Mouse (Mus musculus) sigmoid colon, adult 10 weeks (tissue): ENCODE measurements around the gene 4921517D22Rik. TPM values are rescaled to one million over a fixed set of nuclear protein-coding genes. Genes with fewer than 3 reads are reported as not detected.

Experiments
- polyA plus RNA-seq: library from polyadenylated mRNA; stranded (reverse); fragments of 350-450 nt; fragmentation: Illumina TruSeq; extraction: RNeasy Lipid Tissue Mini Kit (QIAGEN cat#74804); gene quantifications from one replicate; pipeline ENCODE4 v1.2.3, GENCODE M21; 2014; ENCODE audit warnings: low read depth, low replicate concordance

The 4921517D22Rik gene
- polyA plus RNA-seq: not detected

GRCm38 (mm10) chr13:59694008-59694407 lies at the start of gene 4921517D22Rik:
Gene 4921517D22Rik, minus strand, starts transcription at chr13:59694108.

GRCm38 (mm10) chr13:59731652-59732051 lies 37.7 kb upstream of the 4921517D22Rik start, which contains the start of gene Spata31d1d:
Gene Spata31d1d, minus strand, starts transcription at chr13:59731752.

GRCm38 (mm10) chr13:59711984-59712383 lies 18.1 kb upstream of the 4921517D22Rik start, which contains the start of gene Spata31d1b:
Gene Spata31d1b, plus strand, starts transcription at chr13:59712284.

GRCm38 (mm10) chr13:59710230-59710629 lies 16.3 kb upstream of the 4921517D22Rik start, which contains the start of gene Spata31d1a:
Gene Spata31d1a, minus strand, starts transcription at chr13:59710330.

GRCm38 (mm10) chr13:59675151-59676011 lies 18.5 kb downstream of the 4921517D22Rik start, which contains the start of gene Golm1:
Gene Golm1, minus strand, starts transcription at chr13:59675811.

Other genes with a start within 250 kb of the 4921517D22Rik start
- 20.2 TPM for gene Agtpbp1, start 108.9 kb downstream of the 4921517D22Rik start, polyA plus RNA-seq
- gene Naa35, start 108.8 kb downstream of the 4921517D22Rik start, polyA plus RNA-seq: 252 TPM
- 555 TPM for gene Golm1, start 18.3 kb downstream of the 4921517D22Rik start, polyA plus RNA-seq
- not detected for gene Spata31d1a, start 16.2 kb upstream of the 4921517D22Rik start, polyA plus RNA-seq
- not detected for gene Spata31d1b, start 18.2 kb upstream of the 4921517D22Rik start, polyA plus RNA-seq
- not detected for gene Spata31d1d, start 37.6 kb upstream of the 4921517D22Rik start, polyA plus RNA-seq
- gene 1700014D04Rik, start 52.6 kb upstream of the 4921517D22Rik start, polyA plus RNA-seq: not detected
- gene Isca1, start 75.7 kb upstream of the 4921517D22Rik start, polyA plus RNA-seq: 101 TPM
- not detected for gene Gm49354, start 88.1 kb upstream of the 4921517D22Rik start, polyA plus RNA-seq
- gene Tut7, start 129.0 kb upstream of the 4921517D22Rik start, polyA plus RNA-seq: 295 TPM